Mouse (Mus musculus) small intestine, adult 2 months (tissue): ENCODE measurements around the gene Slc35a1.

Source experiments
- CTCF ChIP-seq: fragments of 200-500 bp; IDR thresholded peaks from 2 replicates; pipeline ENCODE4 v1.5.1; 2012; ENCODE audit warnings: low read depth, mild to moderate bottlenecking, control low read depth, inconsistent platforms, low read length, moderate library complexity, mixed read lengths; ENCODE audit not compliant: insufficient replicate concordance, insufficient read length; ENCODE audit errors: extremely low read depth
- POLR2A ChIP-seq: fragments of 200-500 bp; IDR thresholded peaks from 2 replicates; pipeline ENCODE4 v1.6.1; 2012; ENCODE audit warnings: low read depth, mild to moderate bottlenecking, control low read depth, inconsistent platforms, low read length, moderate library complexity

GRCm38 (mm10) chr4:34659012-34659411, 28.2 kb downstream of the Slc35a1 start:
- TF ChIP-seq CTCF (no peak), POLR2A (no peak)
